Mouse (Mus musculus) cerebral cortex, adult 2 months (tissue): ENCODE results near the gene Nrxn3.

ENCODE experiments used
- WGBS: fragments of 180-500 bp; shearing (Covaris S2); methylation state at CpG from one replicate; pipeline ENCODE4 v1.1.7; 2018; 5-methylcytosine and 5-hydroxymethylcytosine counted together

The Nrxn3 gene

DNA sequence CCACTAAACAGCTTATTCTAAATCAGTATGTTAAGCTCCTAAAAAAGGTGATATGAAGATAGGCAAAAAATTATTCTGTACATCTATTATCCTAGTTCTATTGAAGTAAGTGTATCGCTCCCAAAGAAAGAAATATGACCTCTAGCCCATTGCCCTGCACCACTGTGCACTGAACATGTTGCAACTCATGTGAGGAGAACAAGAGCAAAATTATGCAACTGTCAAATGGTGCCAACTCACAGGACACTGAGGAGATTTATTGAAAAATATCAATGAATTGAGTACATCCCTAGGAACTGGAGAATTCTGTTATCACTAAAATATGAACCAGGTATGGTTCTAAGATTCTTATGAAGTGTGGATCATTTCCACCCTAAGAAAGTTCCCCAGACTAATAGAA, 1479.8 kb downstream of the Nrxn3 start:
- WGBS, result 98% methylated on average over 1 of the region's 1 CpGs

DNA sequence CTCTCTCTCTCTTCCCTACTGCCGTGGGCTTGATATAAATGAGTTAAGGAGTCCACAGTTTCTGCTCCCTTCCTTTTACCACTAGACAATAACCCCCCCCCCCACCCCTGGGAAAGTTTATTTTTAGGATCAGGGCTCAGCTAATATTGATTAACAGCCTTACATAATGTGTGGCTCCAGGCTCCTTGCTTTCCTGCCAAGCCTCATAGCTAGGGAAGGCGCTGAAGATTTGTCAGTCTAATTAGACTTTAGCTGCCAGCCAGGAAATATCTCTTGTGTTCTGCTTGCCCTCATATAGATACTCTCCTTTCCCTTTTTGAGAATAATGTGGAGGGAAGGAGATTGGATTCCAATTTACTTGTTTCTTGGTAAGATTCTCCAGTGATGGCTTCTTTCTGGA, 1488.7 kb downstream of the Nrxn3 start:
- WGBS, result 60% methylated on average over 2 of the region's 2 CpGs

DNA sequence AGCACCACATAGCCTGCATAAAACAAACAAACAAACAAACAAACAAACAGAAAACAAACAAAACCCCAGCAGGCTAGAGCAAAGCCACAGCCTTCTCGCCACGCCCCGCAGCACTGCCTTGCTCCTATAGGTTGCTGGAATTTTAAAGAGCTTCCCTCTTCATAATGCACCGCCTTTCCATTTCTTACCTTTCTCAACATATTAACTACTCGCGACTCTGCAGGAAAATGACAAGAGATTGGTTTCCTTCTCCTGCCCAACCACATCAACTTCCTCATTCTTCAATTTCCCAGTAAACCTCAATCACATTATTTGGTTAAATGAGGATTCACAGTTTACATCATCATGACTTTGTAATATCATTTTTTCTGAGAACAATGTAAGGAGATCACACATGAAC, 1494.4 kb downstream of the Nrxn3 start:
- WGBS, result 94% methylated on average over 6 of the region's 6 CpGs

DNA sequence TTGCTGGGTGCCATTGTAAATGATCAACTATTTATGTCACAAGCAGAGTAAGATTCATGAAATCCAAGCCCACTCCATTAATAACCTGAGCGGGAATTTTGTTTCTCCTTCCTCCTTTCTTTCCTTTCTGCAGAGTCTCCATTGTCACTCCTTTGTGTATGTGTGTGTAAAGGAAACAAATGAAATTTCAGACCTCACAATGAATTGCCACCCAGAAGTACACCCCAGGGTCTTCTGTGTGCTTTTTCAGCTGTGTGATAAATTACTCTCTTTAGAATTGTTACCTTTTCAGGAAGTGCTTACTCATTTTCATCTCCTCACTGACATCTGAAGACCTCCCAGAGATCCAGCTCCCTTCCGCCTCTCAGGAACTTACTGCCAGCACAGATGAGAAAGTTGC, 1506.4 kb downstream of the Nrxn3 start:
- 77% methylated on average over 2 of the region's 2 CpGs for WGBS

DNA sequence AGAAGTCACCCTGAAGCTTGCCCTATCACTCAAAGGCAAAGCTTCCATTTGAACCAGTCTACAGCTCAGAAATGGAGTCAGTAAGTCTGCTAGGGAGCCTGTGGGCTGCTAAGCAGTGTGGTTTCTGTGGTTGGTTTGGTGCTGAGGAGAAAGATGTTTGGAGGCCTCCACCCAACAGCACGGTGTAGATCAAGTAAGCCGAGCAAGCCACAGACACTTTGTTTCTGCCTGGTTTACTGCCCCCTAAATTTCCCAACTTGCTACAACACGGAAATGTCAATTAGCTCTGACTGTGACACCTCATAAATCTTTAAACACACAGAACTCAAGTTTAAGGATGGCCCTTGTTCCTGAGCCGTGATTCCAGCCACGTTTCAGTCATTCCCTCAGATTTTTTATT, 1513.4 kb downstream of the Nrxn3 start:
- WGBS, result 74% methylated on average over 5 of the region's 5 CpGs

DNA sequence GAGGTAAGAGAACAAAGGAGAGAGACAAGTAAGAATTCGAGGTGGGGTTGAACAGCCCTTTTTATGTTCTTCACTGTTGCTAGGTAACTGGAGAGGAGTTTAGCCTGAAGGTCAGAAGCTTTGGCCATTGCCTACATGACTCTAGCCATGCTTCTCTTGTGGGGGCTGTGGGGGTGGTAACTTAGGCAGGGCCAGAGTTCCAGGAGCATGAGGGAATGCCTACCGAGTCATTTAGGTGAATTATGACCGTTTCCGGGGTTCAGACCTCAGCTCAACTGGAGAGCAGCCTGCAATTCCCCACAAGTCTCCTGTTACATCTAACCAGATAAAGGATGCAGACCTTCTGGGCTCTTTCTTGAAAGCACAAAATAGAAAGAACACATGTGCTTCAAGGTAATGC, 1537.6 kb downstream of the Nrxn3 start:
- 77% methylated on average over 4 of the region's 4 CpGs for WGBS

DNA sequence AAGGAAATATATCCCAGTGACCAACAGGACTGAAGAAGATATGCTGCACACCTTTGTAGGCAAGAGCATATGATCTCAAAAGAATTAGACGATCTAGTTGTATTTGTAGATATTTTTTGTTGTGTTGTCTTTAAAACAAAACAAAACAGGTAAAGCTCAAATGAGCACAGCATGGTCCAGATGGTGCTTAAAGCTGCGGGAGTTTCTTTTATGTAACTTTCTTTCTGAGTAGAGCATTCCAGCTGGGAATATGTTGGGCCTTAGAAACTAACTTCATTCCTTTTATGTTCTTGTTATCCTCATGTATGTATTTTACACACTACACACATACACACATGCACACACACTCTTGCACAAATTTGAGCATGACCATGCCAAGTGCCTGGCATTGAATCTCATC, 1545.4 kb downstream of the Nrxn3 start:
- 72% methylated on average over 2 of the region's 2 CpGs for whole genome bisulfite sequencing

DNA sequence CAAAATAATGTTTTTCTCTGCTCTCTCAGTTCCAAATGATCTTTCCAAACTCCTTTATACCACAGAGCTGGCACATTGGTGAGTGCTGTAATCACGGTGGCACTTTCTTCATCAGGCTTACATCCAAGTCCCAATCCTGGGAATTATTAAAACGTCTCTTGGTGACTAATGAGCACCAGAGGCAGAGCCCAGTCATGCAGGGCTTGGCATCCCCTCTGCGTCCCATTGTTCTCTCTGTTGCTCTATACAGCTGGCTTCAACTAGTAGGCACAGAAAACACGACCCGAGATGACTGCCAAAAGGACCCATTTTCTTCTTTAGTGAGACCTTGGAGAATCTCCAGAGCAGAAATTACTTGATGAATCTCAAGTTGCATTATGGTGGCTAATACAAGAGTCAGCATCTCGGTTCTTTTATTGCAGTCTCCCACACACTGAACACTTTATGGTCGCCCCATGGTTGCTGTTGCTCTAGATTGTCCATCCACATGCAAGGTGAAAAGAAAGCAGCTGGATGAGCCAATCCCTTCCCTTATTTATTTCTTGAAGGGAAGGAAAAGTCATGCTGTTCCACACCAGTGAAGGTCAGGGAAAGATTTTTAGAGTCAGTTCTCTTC, 1552.1 kb downstream of the Nrxn3 start:
- WGBS, result 48% methylated on average over 7 of the region's 7 CpGs

DNA sequence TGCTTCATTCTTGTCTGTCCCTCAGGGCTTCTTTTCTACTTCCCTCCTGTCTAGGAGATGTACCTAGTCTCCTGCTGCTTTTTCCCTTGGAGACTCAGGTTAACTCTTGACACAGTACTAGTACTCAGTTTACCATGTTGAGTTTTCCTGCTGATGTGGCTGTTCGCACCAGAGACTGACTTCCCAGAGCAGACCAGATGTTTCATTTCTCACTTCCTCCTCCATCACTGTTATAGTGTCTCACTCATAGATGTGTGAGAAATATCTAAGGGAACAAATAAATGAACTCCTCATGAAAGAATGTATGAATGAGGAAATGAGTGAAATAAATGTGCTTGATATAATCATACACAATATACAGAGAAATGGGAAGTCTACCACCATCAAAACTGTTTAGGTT, 1558.6 kb downstream of the Nrxn3 start:
- 52% methylated on average over 1 of the region's 1 CpGs for WGBS

DNA sequence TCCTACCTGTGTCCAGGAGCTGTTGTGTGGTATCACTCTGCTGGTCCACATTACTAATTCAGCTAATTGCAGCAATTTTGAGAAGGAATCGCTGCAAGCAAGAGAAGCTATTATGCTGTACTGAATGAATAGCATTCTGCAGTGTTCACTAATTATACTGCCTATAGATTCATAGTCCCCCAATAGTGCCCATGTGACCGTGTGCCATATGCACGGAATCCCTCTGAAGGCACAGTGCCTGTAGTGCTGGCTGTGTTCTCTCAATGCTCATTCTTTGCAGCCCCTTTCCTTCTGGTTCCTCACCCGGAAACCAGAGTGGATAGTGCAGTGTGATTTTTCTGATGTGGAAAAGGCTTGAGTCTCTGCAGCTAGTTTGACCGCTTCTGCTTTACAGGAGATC, 1560.3 kb downstream of the Nrxn3 start:
- 64% methylated on average over 5 of the region's 5 CpGs for WGBS

DNA sequence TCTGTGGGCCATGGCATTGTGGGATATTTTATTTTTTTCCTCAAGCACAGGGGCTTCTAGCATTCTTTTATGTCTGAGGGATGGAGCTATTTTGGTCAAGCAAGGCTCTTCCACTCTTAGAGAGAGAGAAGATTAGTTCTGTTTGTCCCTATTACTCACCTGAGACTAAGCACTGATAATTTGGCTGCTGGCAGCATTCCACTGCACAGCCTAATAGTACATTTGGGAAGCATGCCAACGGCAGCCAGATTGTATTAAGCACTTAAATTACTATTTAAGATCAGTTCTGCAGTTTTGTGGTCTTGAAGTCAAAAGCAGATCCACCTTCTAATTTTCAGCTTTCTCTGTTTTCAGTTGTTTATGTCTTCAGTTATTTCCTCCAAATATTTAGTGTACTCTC, 1580.0 kb downstream of the Nrxn3 start:
- 54% methylated on average over 1 of the region's 1 CpGs for WGBS

DNA sequence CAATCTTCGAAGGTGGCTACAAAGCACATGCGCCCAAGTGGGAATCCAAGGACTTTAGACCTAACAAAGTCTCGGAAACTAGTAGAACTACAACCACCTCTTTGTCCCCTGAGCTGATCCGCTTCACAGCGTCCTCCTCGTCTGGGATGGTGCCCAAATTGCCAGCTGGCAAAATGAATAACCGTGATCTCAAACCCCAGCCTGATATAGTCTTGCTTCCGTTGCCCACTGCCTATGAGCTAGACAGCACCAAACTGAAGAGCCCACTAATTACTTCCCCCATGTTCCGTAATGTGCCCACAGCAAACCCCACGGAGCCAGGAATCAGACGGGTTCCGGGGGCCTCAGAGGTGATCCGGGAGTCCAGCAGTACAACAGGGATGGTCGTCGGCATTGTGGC, 1609.1 kb downstream of the Nrxn3 start:
- WGBS, result 87% methylated on average over 15 of the region's 15 CpGs

DNA sequence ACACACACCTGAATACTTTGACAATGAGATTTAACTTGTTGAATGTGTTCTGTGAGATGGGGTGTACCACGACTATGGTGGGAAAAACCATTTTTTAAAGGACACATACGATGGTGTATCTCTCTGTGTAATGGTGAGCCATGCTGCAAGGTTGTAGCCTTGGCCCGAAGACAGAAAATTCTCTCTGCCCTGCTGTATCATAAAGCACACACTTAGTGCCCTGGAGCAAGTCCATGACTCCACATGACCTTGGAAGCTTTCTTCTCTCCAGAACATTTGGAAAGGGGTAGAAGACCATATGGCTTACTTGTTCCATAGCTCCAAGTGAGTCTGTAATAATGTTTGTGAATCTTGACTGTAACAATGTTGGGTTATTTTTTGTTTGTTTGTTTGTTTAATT, 1609.8 kb downstream of the Nrxn3 start:
- 93% methylated on average over 3 of the region's 3 CpGs for WGBS

DNA sequence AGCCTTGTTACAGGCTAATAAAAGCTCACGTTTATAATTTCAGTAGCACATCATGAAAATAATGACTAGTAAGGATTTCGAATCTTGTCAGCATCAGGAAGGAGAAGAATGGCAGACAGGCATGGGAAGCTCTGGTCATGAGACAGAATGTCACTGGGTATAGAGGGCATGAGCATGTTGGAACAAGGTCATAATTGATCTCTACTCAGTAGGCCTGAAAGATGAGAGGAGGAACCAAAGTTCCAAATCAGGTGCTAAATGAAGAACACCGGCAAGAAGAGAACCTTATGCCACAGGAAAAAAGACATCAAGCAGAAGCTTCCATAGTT, 1615.5 kb downstream of the Nrxn3 start:
- 89% methylated on average over 3 of the region's 3 CpGs for WGBS
